Mouse (Mus musculus): Measurements from ENCODE around the gene Plch2. TPM values are rescaled to one million over a fixed set of nuclear protein-coding genes. Genes with fewer than 3 reads are reported as not detected.

The Plch2 gene
- 15.4 and 18.3 TPM in 2 replicates for polyA plus RNA-seq (2015; fragmentation: Nextera tagmentation; extraction: Ambion mirVana)

- 58% methylated on average over 10 of the region's 10 CpGs for WGBS
- ATAC-seq (ENCODE audit: low FRiP score, low TSS enrichment) (no peak), DNase-seq (ENCODE audit: low spot score) (no peak)
- H3K27ac ChIP-seq (replicated peaks), result peak within 1 kb of the TSS; percentile 71
- no peaks in the 10 kb centered on the region for H3K36me3 ChIP-seq (ENCODE audit: control insufficient read depth, insufficient read depth, low read length)
- H3K4me2 ChIP-seq (replicated peaks; ENCODE audit: low read depth), result peak within 1 kb of the TSS; percentile 44
- H3K4me1 ChIP-seq (replicated peaks; ENCODE audit: control insufficient read depth, insufficient read depth), result no peaks in the 10 kb centered on the region; the same call in 1 of the 2 replicates
- H3K9me3 ChIP-seq (ENCODE audit: control insufficient read depth, low read length), result no peaks in the 10 kb centered on the region
- no peaks in the 10 kb centered on the region for H3K27me3 ChIP-seq (ENCODE audit: control insufficient read depth, insufficient read depth, low read length)
- peak within 1 kb of the TSS; percentile 22 for H3K4me3 ChIP-seq (ENCODE audit: low read depth, low read length)
- TF ChIP-seq EP300 (optimal IDR thresholded peaks at IDR 0.05) (no peak), CTCF (IDR thresholded peaks at IDR 0.05; ENCODE audit: low read depth) (peak; percentile 19; the same call in 1 of the 2 replicates)
- H3K9ac ChIP-seq (ENCODE audit: low read length), result peak within 1 kb of the TSS; percentile 27
These were observed at the start of gene Plch2 for GRCm38 (mm10) chr4:155056724-155057123. Gene Plch2 (minus strand): TSS chr4:155056784.

- H3K27me3 ChIP-seq (ENCODE audit: control insufficient read depth, insufficient read depth, low read length), result no peaks in the 10 kb centered on the region
- H3K36me3 ChIP-seq (ENCODE audit: control insufficient read depth, insufficient read depth, low read length), result no peaks in the 10 kb centered on the region
- H3K4me2 ChIP-seq (replicated peaks; ENCODE audit: low read depth), result no peak overlapping the region
- no peak overlapping the region for H3K27ac ChIP-seq (replicated peaks)
- WGBS, result 87% methylated on average over 4 of the region's 4 CpGs
- ATAC-seq (ENCODE audit: low FRiP score, low TSS enrichment) (no peak), DNase-seq (ENCODE audit: low spot score) (no peak)
- no peak overlapping the region for H3K9ac ChIP-seq (ENCODE audit: low read length)
- H3K9me3 ChIP-seq (ENCODE audit: control insufficient read depth, low read length), result no peaks in the 10 kb centered on the region
- no peak overlapping the region for H3K4me3 ChIP-seq (ENCODE audit: low read depth, low read length)
- TF ChIP-seq CTCF (IDR thresholded peaks at IDR 0.05; ENCODE audit: low read depth) (no peak), EP300 (optimal IDR thresholded peaks at IDR 0.05) (no peak)
- no peaks in the 10 kb centered on the region for H3K4me1 ChIP-seq (replicated peaks; ENCODE audit: control insufficient read depth, insufficient read depth)
These were observed 42.0 kb upstream of the Plch2 start for GRCm38 (mm10) chr4:155098572-155098971.

- no peak for TF ChIP-seq CTCF (IDR thresholded peaks at IDR 0.05; ENCODE audit: low read depth)
- TF ChIP-seq EP300 (optimal IDR thresholded peaks at IDR 0.05), result no peak
- no peak for ATAC-seq (ENCODE audit: low FRiP score, low TSS enrichment)
- Histone ChIP-seq H3K27me3 (ENCODE audit: control insufficient read depth, insufficient read depth, low read length) (no peaks in the 10 kb centered on the region), H3K9me3 (ENCODE audit: control insufficient read depth, low read length) (no peaks in the 10 kb centered on the region), H3K9ac (ENCODE audit: low read length) (no peak overlapping the region; the same call in 1 of the 2 replicates), H3K36me3 (ENCODE audit: control insufficient read depth, insufficient read depth, low read length) (no peaks in the 10 kb centered on the region), H3K4me1 (replicated peaks; ENCODE audit: control insufficient read depth, insufficient read depth) (no peaks in the 10 kb centered on the region), H3K27ac (replicated peaks) (no peak overlapping the region), H3K4me2 (replicated peaks; ENCODE audit: low read depth) (no peak overlapping the region), H3K4me3 (ENCODE audit: low read depth, low read length) (no peak overlapping the region)
- DNase-seq (ENCODE audit: low spot score), result no peak
- 84% methylated on average over 6 of the region's 6 CpGs for WGBS
These were observed 40.9 kb upstream of the Plch2 start for GRCm38 (mm10) chr4:155097452-155097851.

- H3K27ac ChIP-seq (replicated peaks), result no peak overlapping the region
- no peak overlapping the region for H3K4me2 ChIP-seq (replicated peaks; ENCODE audit: low read depth)
- 90% methylated on average over 8 of the region's 8 CpGs for WGBS
- H3K9ac ChIP-seq (ENCODE audit: low read length), result no peak overlapping the region
- no peaks in the 10 kb centered on the region for H3K27me3 ChIP-seq (ENCODE audit: control insufficient read depth, insufficient read depth, low read length)
- H3K36me3 ChIP-seq (ENCODE audit: control insufficient read depth, insufficient read depth, low read length), result no peaks in the 10 kb centered on the region
- ATAC-seq (ENCODE audit: low FRiP score, low TSS enrichment), result no peak
- H3K4me3 ChIP-seq (ENCODE audit: low read depth, low read length), result no peak overlapping the region
- TF ChIP-seq CTCF (IDR thresholded peaks at IDR 0.05; ENCODE audit: low read depth) (no peak), EP300 (optimal IDR thresholded peaks at IDR 0.05) (no peak)
- H3K9me3 ChIP-seq (ENCODE audit: control insufficient read depth, low read length), result no peaks in the 10 kb centered on the region
- no peak for DNase-seq (ENCODE audit: low spot score)
- no peaks in the 10 kb centered on the region for H3K4me1 ChIP-seq (replicated peaks; ENCODE audit: control insufficient read depth, insufficient read depth)
These were observed 39.4 kb upstream of the Plch2 start for GRCm38 (mm10) chr4:155095967-155096366.

GRCm38 (mm10) chr4:155095238-155095900 is 38.8 kb upstream of the Plch2 start:
- ATAC-seq (ENCODE audit: low FRiP score, low TSS enrichment) (peak; percentile 80), DNase-seq (ENCODE audit: low spot score) (peak; percentile 85)
- H3K4me1 ChIP-seq (replicated peaks; ENCODE audit: control insufficient read depth, insufficient read depth), result no peaks in the 10 kb centered on the region
- no peaks in the 10 kb centered on the region for H3K27me3 ChIP-seq (ENCODE audit: control insufficient read depth, insufficient read depth, low read length)
- H3K4me2 ChIP-seq (replicated peaks; ENCODE audit: low read depth), result no peak overlapping the region
- no peak overlapping the region for H3K9ac ChIP-seq (ENCODE audit: low read length)
- TF ChIP-seq EP300 (optimal IDR thresholded peaks at IDR 0.05) (no peak), CTCF (IDR thresholded peaks at IDR 0.05; ENCODE audit: low read depth) (peak; percentile 100)
- no peaks in the 10 kb centered on the region for H3K9me3 ChIP-seq (ENCODE audit: control insufficient read depth, low read length)
- H3K27ac ChIP-seq (replicated peaks), result no peak overlapping the region
- WGBS, result 44% methylated on average over 8 of the region's 8 CpGs
- H3K4me3 ChIP-seq (ENCODE audit: low read depth, low read length), result no peak overlapping the region
- H3K36me3 ChIP-seq (ENCODE audit: control insufficient read depth, insufficient read depth, low read length), result no peaks in the 10 kb centered on the region

- H3K36me3 ChIP-seq (ENCODE audit: control insufficient read depth, insufficient read depth, low read length), result 0 out of 2 replicates have a peak, but pooled peaks cover 2% of the 10 kb centered on the region
- DNase-seq (ENCODE audit: low spot score) (peak; percentile 69), ATAC-seq (ENCODE audit: low FRiP score, low TSS enrichment) (0 out of 2 replicates have a peak, but pooled peaks have one; percentile 30)
- no peak overlapping the region for H3K27ac ChIP-seq (replicated peaks)
- 71% methylated on average over 3 of the region's 3 CpGs for WGBS
- peak; percentile 78 for TF ChIP-seq CTCF (IDR thresholded peaks at IDR 0.05; ENCODE audit: low read depth)
- TF ChIP-seq EP300 (optimal IDR thresholded peaks at IDR 0.05), result no peak
- no peak overlapping the region for H3K9ac ChIP-seq (ENCODE audit: low read length)
- H3K9me3 ChIP-seq (ENCODE audit: control insufficient read depth, low read length), result no peaks in the 10 kb centered on the region
- H3K27me3 ChIP-seq (ENCODE audit: control insufficient read depth, insufficient read depth, low read length), result no peaks in the 10 kb centered on the region
- no peaks in the 10 kb centered on the region for H3K4me1 ChIP-seq (replicated peaks; ENCODE audit: control insufficient read depth, insufficient read depth)
- H3K4me2 ChIP-seq (replicated peaks; ENCODE audit: low read depth), result no peak overlapping the region
- H3K4me3 ChIP-seq (ENCODE audit: low read depth, low read length), result no peak overlapping the region
These were observed 38.0 kb upstream of the Plch2 start for GRCm38 (mm10) chr4:155094565-155094964.

All from stomach, postnatal 0 days (tissue).